Mouse (Mus musculus) E14TG2a.4 (cell line): ENCODE measurements at regions not wholly inside any gene's neighbourhood (a gene's known extent, or its start where the extent isn't known, plus 50 kb on each side); places are given as distances from the start of the nearest gene placed in this dataset.

Experiments
- CTCF ChIP-seq: conservative IDR thresholded peaks from 2 replicates; pipeline ENCODE4 v1.5.1; 2014; ENCODE audit warnings: low read length
- NANOG ChIP-seq: IDR thresholded peaks from 2 replicates; pipeline ENCODE4 v1.6.1; 2014; ENCODE audit warnings: borderline replicate concordance, low read length, mixed read lengths
- POU5F1 ChIP-seq: IDR thresholded peaks from 2 replicates; pipeline ENCODE4 v1.6.1; 2014; ENCODE audit warnings: low read length, borderline replicate concordance

DNA sequence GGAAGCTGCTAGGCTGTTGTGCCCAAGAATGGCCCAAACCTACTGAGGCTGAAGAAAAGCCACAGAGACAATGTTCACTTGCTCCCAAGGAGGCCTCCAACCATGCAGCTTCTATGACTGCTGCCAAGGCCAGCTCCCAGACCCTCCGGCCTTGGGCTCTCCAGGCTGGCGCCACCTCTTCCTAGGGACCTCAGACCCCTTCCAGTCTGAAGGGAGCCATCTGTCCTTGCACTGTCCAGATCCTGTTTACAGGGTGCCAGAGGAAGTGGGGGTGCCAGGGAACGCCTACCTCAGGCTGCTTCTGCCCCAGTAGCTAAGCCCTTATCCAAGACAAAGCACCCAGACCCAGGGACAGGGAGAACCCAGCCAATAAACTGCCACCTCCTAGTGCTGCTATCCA, 183.7 kb downstream of the Mroh4 start:
- TF ChIP-seq CTCF (no peak), POU5F1 (no peak), NANOG (no peak)
